Mouse (Mus musculus): ENCODE measurements around the gene Naa15. TPM values are rescaled to one million over a fixed set of nuclear protein-coding genes. Genes with fewer than 3 reads are reported as not detected.
A peak's percentile ranks its signal among the peaks of the same experiment; 100 is the strongest.
"Not testable (repeated sequence)": the region's sequence is repeated elsewhere in the genome, so short reads cannot be mapped to it uniquely, and the experiment has no call there.

The Naa15 gene
- polyA plus RNA-seq, 1 experiment from 2014 or later = 49.1 TPM

DNA sequence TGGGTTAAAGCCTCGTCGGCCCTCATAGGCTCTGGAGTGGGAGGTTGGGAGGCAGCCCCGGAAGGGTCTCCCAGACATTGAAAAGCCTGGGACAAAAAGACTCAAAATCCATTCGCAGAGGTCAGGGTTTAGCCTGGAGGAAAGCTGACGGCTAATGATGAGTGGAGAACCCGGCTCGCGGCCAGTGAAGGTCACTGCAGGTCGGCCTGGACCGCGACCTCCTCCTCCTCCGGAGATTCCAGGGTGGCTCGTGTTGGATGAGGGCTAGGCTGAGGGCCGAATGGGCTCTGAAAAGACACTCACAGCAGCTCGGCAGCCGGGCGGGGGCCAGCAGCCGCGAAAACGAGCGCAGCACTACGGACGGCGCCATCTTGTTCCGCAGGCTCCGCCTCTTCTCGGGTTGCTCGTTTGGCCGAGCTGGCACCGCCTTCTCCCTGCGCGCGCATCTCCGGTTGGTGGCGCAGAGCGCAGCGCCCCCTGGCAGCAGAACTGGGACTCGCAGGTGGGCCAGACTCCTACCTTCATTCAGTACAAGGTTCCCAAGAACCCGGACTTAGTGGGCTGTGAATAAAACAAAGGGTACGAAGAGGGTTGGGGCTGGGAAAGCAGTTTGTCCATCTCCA lies 6.3 kb upstream of the Naa15 start, which contains the start of gene Ndufc1:
Gene Ndufc1, minus strand, starts transcription at position 428 of the 623 bp plus-strand sequence.
- WGBS = under 1% methylated on average over 40 of the region's 40 CpGs
- peak within 1 kb of the TSS; percentile 96 for H3K27ac ChIP-seq (ENCODE audit: poor library complexity, severe bottlenecking)
- peak within 1 kb of the TSS; percentile 89 for H3K9ac ChIP-seq
- H3K4me1 ChIP-seq (replicated peaks) = peaks cover 14% of the 10 kb centered on the region
- ATAC-seq (ENCODE audit: insufficient number of reproducible peaks, low FRiP score) = peak; percentile 90
- H3K4me3 ChIP-seq = peak within 1 kb of the TSS; percentile 73
- peaks cover 29% of the 10 kb centered on the region for H3K36me3 ChIP-seq
- no peaks in the 10 kb centered on the region for H3K9me3 ChIP-seq (replicated peaks)
- H3K4me2 ChIP-seq = peak within 1 kb of the TSS; percentile 70
- H3K27me3 ChIP-seq (replicated peaks) = no peaks in the 10 kb centered on the region

DNA sequence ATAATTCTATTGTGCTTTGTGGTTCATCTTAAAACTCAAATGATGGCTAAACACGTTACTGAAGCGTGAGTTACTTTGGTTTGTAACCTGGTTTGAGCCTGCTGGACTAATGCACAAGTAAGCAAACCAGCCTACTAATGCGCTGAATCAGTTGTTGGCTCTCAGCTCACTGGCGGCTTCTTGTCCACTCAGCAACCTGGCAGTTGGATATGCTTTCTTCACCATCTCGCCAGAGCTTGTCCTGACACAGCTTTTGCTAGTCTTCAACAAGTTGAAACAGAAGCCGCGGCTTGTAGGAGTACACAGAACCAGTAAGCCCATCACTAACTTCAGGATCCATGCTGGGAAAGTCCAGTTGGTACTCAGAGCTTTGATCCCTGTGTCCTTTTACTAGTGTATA lies 2.5 kb upstream of the Naa15 start:
- Histone ChIP-seq H3K27me3 (replicated peaks) (no peaks in the 10 kb centered on the region), H3K4me2 (no peak overlapping the region), H3K9me3 (replicated peaks) (no peaks in the 10 kb centered on the region), H3K4me3 (no peak overlapping the region), H3K27ac (ENCODE audit: poor library complexity, severe bottlenecking) (no peak overlapping the region), H3K4me1 (replicated peaks) (peaks cover 19% of the 10 kb centered on the region), H3K36me3 (no peaks in the 10 kb centered on the region; the same call in 1 of the 2 replicates), H3K9ac (no peak overlapping the region)
- no peak for ATAC-seq (ENCODE audit: insufficient number of reproducible peaks, low FRiP score)
- 89% methylated on average over 7 of the region's 7 CpGs for WGBS

DNA sequence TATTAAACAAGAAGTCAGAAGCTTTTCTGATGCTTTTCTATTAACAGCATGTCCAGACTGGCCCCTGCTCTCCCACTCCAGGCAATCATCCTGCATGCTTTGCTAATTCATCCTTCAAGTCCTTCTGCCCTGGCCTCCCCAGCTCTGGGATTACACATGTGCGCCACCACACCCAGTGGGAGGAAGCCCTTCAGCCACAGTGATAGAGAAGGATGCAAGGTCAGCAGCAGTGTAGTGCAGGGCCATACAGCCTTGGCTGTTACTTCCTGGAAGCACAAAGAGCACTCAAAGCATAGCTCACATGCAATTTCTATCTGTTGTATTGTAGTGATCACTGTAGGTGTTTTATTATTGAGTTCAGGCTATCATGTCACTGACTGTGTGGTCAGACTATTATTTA lies 1.7 kb upstream of the Naa15 start:
- Histone ChIP-seq H3K4me3 (no peak overlapping the region), H3K9ac (no peak overlapping the region), H3K4me1 (replicated peaks) (peaks cover 18% of the 10 kb centered on the region), H3K27ac (ENCODE audit: poor library complexity, severe bottlenecking) (no peak overlapping the region), H3K9me3 (replicated peaks) (no peaks in the 10 kb centered on the region), H3K27me3 (replicated peaks) (no peaks in the 10 kb centered on the region), H3K4me2 (no peak overlapping the region), H3K36me3 (no peaks in the 10 kb centered on the region; the same call in 1 of the 2 replicates)
- WGBS = 85% methylated on average over 1 of the region's 1 CpGs
- no peak for ATAC-seq (ENCODE audit: insufficient number of reproducible peaks, low FRiP score)

DNA sequence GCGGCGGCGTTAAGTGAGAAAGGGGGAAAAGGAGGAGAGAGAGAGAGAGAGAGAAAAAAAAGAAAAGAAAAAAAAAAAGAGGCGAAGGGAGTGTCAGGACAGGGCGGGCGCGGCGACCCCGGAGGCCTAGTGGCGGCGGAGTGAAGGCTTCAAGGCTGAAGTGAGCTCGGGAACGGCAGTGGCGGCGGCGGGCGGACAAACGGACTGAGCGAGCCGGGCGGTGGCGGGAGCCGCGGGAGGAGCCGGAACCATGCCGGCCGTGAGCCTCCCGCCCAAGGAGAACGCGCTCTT lies 1.1 kb downstream of the Naa15 start:
- Histone ChIP-seq H3K36me3 (peaks cover 1% of the 10 kb centered on the region; the same call in 1 of the 2 replicates), H3K4me2 (peak overlapping the region; percentile 85), H3K9me3 (replicated peaks) (no peaks in the 10 kb centered on the region), H3K27ac (ENCODE audit: poor library complexity, severe bottlenecking) (peak overlapping the region; percentile 94), H3K27me3 (replicated peaks) (no peaks in the 10 kb centered on the region), H3K4me3 (peak overlapping the region; percentile 88), H3K4me1 (replicated peaks) (peaks cover 23% of the 10 kb centered on the region), H3K9ac (peak overlapping the region; percentile 99)
- ATAC-seq (ENCODE audit: insufficient number of reproducible peaks, low FRiP score) = peak; percentile 68
- 0% methylated on average over 28 of the region's 30 CpGs for WGBS

DNA sequence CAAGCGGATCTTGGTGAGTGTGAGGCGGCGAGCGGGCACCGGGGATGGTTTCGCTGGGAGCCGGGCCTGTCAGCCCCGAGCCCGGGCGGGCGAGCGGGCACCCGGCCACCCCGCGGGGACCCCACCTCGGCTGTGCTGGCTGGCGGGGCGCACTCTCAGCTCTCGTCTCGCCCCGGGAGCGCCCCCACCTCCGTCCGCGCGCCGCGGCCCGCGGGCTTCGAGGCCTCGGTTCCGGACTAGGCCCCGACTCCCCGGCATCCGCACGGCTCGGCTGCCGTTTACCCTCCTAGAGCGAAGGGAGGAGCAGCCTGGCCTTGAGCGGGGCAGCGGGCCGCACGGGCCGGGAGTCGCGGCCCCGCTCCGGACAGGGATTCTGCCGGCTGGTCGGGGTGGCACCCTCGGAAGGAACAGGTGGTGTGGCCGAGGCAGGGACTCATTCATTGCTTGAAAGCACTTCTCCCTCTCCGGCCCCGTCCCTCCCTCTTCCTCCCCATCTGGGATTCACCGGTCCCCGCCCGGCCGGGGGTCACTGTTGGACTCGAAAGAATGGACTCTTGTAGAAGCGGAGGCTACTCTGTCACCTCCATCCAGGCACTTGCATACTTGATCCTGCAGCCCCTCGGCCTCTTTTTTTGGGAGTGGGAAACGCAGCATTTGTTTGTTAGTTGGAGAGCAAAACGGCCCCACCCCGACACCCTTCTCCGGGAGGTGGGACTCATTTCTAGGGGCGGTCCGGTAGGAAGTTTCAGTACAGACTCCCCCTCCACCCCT lies 1.6 kb downstream of the Naa15 start:
- H3K4me1 ChIP-seq (replicated peaks) = peaks cover 25% of the 10 kb centered on the region
- peak overlapping the region; percentile 94 for H3K27ac ChIP-seq (ENCODE audit: poor library complexity, severe bottlenecking)
- WGBS = under 1% methylated on average over 61 of the region's 68 CpGs
- H3K9ac ChIP-seq = peak overlapping the region; percentile 99
- H3K9me3 ChIP-seq (replicated peaks) = no peaks in the 10 kb centered on the region
- H3K4me3 ChIP-seq = peak overlapping the region; percentile 88
- peak overlapping the region; percentile 85 for H3K4me2 ChIP-seq
- no peaks in the 10 kb centered on the region for H3K27me3 ChIP-seq (replicated peaks)
- ATAC-seq (ENCODE audit: insufficient number of reproducible peaks, low FRiP score) = peak; percentile 67
- H3K36me3 ChIP-seq = peaks cover 3% of the 10 kb centered on the region; the same call in 1 of the 2 replicates

DNA sequence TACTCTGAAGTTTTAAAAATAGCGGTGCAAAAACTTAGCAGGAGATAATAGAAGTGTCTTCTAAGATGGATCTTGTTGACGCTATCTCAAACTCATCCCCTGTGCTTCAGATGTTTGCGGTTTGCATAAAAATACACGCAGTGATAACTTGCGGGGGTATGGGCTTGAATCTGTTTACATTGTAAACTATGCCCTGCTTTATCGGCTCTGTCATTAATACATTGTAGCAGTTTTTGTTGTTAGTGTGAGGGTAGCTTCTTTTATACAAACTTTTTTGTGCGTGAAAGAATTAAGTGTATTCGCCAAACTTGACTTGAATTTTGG lies 2.1 kb downstream of the Naa15 start:
- H3K27me3 ChIP-seq (replicated peaks) = no peaks in the 10 kb centered on the region
- peaks cover 25% of the 10 kb centered on the region for H3K4me1 ChIP-seq (replicated peaks)
- H3K36me3 ChIP-seq = peaks cover 3% of the 10 kb centered on the region; the same call in 1 of the 2 replicates
- 10% methylated on average over 8 of the region's 8 CpGs for WGBS
- no peak for ATAC-seq (ENCODE audit: insufficient number of reproducible peaks, low FRiP score)
- H3K9ac ChIP-seq = peak overlapping the region; percentile 99
- H3K4me3 ChIP-seq = peak overlapping the region; percentile 88
- peak overlapping the region; percentile 85 for H3K4me2 ChIP-seq
- no peaks in the 10 kb centered on the region for H3K9me3 ChIP-seq (replicated peaks)
- H3K27ac ChIP-seq (ENCODE audit: poor library complexity, severe bottlenecking) = peak overlapping the region; percentile 94; the same call in 1 of the 2 replicates

DNA sequence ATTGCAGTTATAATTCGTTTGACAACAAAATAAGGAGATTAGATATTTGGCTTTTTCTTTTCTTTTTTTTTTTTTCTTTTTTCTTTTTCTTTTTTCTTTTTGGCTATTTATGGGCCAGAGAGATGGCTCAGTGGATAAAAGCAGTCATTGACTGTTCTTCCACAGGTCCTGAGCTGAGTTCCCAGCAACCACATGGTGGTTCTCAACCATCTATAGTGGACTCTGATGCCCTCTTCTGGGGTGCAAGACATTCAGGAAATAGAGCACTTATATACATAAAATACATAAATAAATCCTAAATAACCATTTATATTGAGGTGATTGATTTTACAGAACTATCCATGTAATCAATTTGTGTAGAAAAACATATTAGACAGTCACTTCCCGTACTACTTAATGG lies 2.5 kb downstream of the Naa15 start:
- 51% methylated on average over 2 of the region's 2 CpGs for WGBS
- Histone ChIP-seq H3K4me2 (peak overlapping the region; percentile 85), H3K9ac (no peak overlapping the region), H3K4me1 (replicated peaks) (peaks cover 25% of the 10 kb centered on the region), H3K27me3 (replicated peaks) (no peaks in the 10 kb centered on the region), H3K4me3 (peak overlapping the region; percentile 88), H3K27ac (ENCODE audit: poor library complexity, severe bottlenecking) (no peak overlapping the region), H3K36me3 (peaks cover 3% of the 10 kb centered on the region; the same call in 1 of the 2 replicates), H3K9me3 (replicated peaks) (no peaks in the 10 kb centered on the region)
- ATAC-seq (ENCODE audit: insufficient number of reproducible peaks, low FRiP score) = no peak

DNA sequence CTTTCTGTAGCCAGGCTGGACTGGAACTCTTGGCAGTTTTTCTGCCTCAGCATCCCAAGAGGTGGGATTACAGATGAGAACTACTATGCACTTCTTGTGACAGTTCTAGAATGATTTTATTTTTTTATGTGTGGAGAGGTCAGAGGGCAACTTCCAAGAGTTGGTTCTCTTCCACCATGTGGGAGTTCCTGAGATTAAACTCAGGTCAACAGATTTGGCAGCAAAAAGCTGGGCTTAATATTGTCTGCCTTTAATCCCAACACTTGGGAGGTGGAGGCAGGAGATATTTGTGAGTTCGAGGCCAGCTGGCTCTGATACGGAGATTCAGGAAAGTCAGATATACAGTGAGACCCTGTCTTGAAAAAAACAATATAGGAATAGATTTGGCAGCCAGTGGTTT lies 3.0 kb downstream of the Naa15 start:
- H3K4me3 ChIP-seq = 0 out of 2 replicates have a peak overlapping the region, but pooled peaks have one; percentile 8
- ATAC-seq (ENCODE audit: insufficient number of reproducible peaks, low FRiP score) = no peak
- H3K4me1 ChIP-seq (replicated peaks) = peaks cover 25% of the 10 kb centered on the region
- no peaks in the 10 kb centered on the region for H3K27me3 ChIP-seq (replicated peaks)
- H3K27ac ChIP-seq (ENCODE audit: poor library complexity, severe bottlenecking) = no peak overlapping the region
- H3K9me3 ChIP-seq (replicated peaks) = no peaks in the 10 kb centered on the region
- no peak overlapping the region for H3K9ac ChIP-seq
- H3K4me2 ChIP-seq = peak overlapping the region; percentile 31
- H3K36me3 ChIP-seq = peaks cover 3% of the 10 kb centered on the region; the same call in 1 of the 2 replicates
- 50% methylated on average over 2 of the region's 2 CpGs for WGBS

DNA sequence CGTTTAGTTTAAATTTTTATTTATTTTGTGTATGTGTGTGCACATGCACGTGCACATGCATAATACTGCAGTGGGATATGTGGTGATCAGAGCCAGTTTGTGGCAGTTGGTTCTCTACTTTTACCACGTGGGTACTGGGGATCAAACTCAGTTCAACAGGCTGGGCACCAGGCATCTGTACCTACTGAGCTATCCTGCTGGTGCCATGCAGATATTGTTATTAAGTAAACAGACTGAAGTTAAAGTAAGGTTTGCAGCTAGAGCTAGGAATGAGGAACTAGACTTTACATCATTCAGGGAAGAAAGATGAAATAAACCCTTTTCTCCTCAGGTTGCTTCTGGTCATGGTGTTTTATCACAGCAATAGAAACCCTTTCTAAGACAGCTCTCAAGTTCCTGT lies 7.0 kb downstream of the Naa15 start:
- ATAC-seq (ENCODE audit: insufficient number of reproducible peaks, low FRiP score) = no peak
- Histone ChIP-seq H3K9ac (no peak overlapping the region), H3K27ac (ENCODE audit: poor library complexity, severe bottlenecking) (no peak overlapping the region), H3K4me2 (no peak overlapping the region), H3K36me3 (0 out of 2 replicates have a peak, but pooled peaks cover 3% of the 10 kb centered on the region), H3K27me3 (replicated peaks) (no peaks in the 10 kb centered on the region), H3K4me3 (no peak overlapping the region), H3K4me1 (replicated peaks) (peaks cover 15% of the 10 kb centered on the region), H3K9me3 (replicated peaks) (no peaks in the 10 kb centered on the region)
- 82% methylated on average over 3 of the region's 3 CpGs for WGBS

DNA sequence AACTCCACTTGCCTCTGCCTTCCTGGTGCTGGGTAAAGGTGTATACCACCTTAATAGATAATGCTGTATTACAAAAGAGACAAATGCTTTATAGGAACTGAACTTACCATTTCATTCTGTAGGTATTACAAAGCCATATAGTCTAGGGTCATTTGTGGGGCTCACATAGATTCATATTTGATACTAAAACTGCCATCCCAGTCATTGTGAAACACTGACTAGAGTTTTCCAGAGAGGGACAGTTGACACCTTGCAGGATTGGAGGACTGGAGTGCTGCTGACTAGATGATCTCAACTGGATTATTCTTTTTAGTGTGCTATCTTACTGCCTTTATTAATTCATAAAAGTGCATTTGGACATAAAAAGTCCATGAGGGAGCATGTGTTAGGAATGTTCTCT lies 10.4 kb downstream of the Naa15 start:
- Histone ChIP-seq H3K9me3 (replicated peaks) (no peaks in the 10 kb centered on the region), H3K9ac (no peak overlapping the region), H3K4me3 (no peak overlapping the region), H3K4me2 (no peak overlapping the region), H3K27ac (ENCODE audit: poor library complexity, severe bottlenecking) (no peak overlapping the region), H3K27me3 (replicated peaks) (no peaks in the 10 kb centered on the region), H3K4me1 (replicated peaks) (peaks cover 4% of the 10 kb centered on the region), H3K36me3 (0 out of 2 replicates have a peak, but pooled peaks cover 3% of the 10 kb centered on the region)
- no peak for ATAC-seq (ENCODE audit: insufficient number of reproducible peaks, low FRiP score)

DNA sequence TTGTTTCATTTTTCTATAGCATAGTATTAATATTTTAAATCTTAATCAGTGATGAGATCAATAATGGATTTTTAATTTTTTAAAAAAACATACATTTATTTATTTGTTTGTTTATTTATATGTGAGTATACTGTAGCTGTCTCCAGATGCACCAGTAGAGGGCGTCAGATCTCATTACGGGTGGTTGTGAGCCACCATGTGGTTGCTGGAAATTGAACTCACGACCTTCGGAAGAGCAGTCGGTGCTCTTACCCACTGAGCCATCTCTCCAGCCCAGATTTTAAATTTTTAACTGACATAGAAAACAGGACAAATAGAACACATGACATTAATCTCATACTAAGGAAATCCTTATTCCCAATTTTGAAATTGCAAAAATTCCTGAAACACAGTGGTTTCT lies 19.4 kb downstream of the Naa15 start:
- not testable (repeated sequence) for H3K9me3 ChIP-seq (replicated peaks); H3K27ac ChIP-seq (ENCODE audit: poor library complexity, severe bottlenecking); ATAC-seq (ENCODE audit: insufficient number of reproducible peaks, low FRiP score); H3K4me3 ChIP-seq; H3K27me3 ChIP-seq (replicated peaks); H3K4me2 ChIP-seq; H3K9ac ChIP-seq; H3K4me1 ChIP-seq (replicated peaks); H3K36me3 ChIP-seq
- 87% methylated on average over 5 of the region's 5 CpGs for WGBS

Data from heart, embryonic 12.5 days (tissue).